Mouse (Mus musculus): ENCODE results near the gene Nek9. TPM values are rescaled to one million over a fixed set of nuclear protein-coding genes. Genes with fewer than 3 reads are reported as not detected.
A peak's percentile ranks its signal among the peaks of the same experiment; 100 is the strongest.
"Not testable (repeated sequence)": the region's sequence is repeated elsewhere in the genome, so short reads cannot be mapped to it uniquely, and the experiment has no call there.

Nek9 gene
- polyA plus RNA-seq, 2 experiments from 2014 or later = 11.2 to 13.9 TPM

DNA sequence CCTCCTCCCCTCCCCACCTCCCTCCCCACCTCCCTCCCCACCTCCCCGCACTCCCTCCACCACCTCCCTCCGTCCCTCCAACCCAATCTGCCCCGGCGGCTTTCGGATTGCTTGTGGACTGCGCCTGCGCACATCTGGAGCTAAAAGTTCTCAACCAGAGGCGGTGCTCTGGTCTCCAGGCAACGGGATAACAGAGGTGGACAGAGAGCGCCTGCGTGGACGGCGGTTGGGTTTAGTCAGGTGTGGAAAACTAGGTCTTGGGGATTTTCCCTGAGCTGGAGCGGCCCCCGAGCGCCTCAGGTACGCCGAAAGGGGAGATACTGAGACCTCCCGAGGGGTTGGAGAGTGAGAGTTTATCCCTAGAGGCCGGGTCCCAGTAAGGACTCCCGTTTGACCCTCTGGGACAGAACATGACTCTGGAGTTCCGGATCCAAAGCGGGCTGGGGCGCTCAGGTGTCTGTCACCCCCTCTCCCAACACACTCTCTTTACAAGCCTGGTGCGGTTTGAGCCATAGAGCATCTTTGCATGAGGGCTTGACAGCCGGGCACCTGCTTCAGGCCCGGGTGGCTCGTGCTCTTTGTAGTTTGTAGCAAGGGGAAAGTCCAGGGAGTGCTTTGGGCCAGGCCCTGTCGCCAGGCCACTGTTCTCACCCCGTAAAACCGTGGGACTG, 50.5 kb downstream of the Nek9 start, which contains the start of gene Zc2hc1c:
TSS of gene Zc2hc1c (plus strand) at position 106 of the 671 bp plus-strand sequence.
- ATAC-seq = peak; percentile 93

DNA sequence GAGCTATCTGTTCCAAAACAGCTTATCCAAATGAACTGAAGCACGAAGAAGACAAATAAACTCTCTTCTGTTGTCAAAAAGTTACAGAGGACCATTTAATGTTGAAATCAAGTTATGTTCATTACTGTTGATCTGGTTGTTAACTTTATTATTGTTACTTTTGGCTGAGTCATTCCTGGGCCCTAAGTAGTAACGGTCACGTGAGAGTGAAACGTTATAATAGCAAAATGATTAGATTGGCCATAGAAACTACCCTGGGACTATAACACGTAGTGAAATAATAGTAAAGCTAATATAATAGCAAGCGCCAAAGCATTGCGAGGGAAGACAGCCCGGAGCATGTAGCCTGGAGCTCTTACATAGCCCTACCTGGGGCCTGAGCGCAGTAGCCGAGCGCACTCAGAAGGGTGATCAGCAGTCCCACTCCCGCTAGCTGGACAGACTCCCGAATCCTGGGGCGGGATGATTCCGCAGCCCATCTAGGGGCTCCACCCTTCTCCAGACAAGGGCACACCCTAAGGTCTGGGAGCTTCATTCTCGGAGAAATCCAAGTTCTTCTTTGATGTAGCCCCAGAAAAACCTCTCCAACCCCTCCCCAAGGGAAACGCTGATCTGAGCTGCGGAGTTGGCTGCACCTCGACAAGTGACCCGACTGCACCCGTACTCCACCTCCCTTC, 51.2 kb downstream of the Nek9 start, which contains the start of gene Acyp1:
TSS of gene Acyp1 (minus strand) at position 630 of the 677 bp plus-strand sequence.
- ATAC-seq = no peak

- peak; percentile 34 for ATAC-seq
These were observed 52.2 kb downstream of the Nek9 start for GRCm38 (mm10) chr12:85286941-85287340.

DNA sequence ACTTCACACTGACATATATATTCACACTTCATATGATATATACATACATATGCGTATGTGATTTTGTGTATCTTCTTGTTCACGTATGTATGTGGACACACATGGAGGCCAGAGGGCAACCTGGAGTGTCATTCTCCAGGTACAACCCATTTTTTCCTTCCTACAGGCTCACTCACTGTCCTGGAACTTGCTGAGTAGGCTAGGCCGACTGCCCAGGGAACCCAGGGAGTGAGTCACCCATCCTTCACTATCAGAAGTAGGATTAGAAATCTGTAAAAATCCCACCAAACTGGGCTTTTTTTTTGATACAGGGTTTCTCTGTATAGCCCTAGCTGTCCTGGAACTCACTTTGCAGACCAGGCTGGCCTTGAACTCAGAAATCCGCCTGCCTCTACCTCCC, 54.2 kb downstream of the Nek9 start:
- no peak for ATAC-seq

DNA sequence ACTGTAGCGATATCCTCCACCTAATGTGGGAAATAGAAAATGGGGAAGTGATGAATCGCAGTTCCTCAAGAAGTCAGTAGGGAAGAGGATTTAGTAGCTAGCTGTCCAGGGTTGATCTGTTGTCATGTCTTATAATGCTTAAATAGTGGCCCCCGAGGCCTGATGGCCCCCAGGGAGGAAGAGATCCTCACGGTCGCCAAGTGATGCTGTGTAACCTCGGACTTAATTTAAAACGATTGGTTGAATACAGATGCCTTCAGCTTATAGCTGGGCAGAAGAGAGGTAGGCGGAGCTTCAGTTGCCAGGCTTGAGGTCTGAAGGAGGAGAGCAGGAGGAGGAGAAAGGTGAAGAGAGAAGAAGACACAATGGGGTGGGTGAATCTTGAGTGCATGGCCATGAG, 54.8 kb downstream of the Nek9 start:
- ATAC-seq = no peak

- ATAC-seq = not testable (repeated sequence)
These were observed 57.4 kb downstream of the Nek9 start for GRCm38 (mm10) chr12:85281756-85282155.

GRCm38 (mm10) chr12:85280845-85281651, 58.1 kb downstream of the Nek9 start:
- no peak for ATAC-seq

- ATAC-seq = peak; percentile 97
These were observed 58.9 kb downstream of the Nek9 start for GRCm38 (mm10) chr12:85280105-85280844.

DNA sequence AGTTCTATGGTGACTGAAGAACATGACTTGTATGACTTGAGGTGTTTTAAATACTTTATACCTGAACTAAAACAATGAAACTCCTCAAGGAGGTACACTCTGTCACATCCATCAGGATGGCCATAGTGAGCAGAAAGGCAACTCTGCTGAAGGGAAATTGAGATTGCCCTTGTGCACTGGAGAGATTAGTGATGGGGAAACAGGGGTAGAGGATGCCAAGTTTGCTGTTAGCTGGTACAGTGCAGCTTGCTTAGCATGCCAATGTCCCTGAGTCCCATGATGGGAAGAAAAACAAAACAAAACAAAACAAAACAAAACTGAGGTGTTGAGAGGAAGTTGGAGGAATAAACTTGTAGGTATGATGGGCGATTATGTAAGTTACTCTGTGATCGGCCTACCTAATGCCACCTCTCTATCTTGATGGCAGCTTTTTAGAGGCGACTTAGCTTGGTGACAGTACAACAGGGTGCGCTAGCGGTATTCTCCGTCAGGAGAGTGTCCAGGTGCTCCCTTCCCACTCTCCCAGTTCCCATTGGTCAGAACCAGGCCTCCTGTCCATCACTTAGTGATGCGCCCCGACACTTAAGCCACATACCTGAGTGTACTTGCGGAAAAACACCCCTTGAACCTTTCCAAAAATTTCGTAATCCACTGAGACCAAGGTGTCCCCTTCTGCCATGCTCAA, 59.6 kb downstream of the Nek9 start:
- no peak for ATAC-seq

- ATAC-seq = no peak
These were observed 60.2 kb downstream of the Nek9 start for GRCm38 (mm10) chr12:85278919-85279318.

- ATAC-seq = no peak
These were observed 62.9 kb downstream of the Nek9 start for GRCm38 (mm10) chr12:85276273-85276672.

DNA sequence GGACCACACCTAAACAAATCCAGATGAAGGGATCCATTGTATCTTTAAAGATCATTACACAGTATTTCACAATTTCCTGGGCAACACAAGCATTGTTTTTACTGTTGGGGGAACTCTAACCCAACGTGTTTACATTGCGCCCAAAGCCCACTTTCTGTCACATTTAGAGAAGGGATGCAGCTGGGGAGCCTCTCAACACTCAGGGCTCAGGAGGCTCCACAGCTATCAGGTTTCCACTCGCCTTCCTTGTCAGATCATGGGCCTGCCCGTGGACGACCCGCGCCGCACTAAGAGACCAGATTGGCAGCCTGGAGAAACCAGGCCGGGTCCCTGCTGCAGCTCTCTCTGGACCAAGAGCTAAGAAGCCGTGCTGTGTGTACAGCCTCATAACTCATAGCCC, 65.7 kb downstream of the Nek9 start:
- no peak for ATAC-seq

DNA sequence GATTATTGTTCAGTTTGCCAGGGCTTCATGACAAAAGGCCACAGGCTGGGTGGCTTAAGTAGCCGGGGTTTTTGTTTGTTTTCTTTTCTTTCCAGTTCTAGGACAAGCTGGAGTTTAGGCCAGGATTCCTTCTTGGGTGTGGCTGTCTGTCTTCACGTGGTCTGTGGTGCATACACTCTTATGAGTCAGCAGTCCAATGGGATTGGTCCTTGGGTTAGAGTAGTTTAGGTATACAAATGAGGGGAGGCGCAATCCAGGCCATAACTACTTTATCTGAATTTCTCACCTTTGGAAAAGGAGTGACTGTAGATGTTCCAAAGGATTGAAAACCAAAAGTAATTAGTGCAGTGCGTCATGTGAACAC, 67.3 kb downstream of the Nek9 start:
- no peak for ATAC-seq

DNA sequence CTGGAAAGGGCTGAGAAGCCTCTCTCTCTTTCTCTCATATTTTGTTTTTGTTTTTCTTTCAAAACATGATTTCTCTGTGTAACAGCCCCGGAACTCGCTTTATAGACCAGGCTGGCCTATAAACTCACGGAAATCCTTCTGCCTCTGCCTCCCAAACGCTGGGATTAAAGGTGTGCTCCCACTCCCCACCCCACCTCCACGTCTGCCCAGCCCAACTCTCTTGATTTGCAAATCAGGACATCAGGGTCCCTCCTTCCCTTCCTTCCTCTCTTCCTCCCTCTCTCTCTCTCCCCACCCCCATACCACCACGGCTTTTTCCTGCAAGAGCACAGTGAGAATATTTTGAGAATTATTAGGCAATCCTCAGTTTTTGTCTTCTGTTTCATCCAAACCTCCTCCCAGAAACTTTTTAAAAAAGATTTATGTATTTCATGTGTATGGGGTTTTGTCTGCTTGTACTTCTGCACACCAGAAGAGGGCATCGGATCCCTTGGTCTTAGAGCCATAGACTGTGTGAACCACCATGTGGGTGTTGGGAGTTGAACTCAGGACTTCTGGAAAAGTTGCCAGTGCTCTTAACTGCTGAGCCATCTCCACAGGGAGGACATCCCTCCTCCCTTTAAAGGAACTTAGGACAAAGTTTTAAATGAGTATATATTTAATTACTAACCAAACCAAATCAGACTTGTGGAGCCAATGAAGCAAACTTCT, 67.9 kb downstream of the Nek9 start:
- ATAC-seq = no peak

GRCm38 (mm10) chr12:85270319-85270718, 68.8 kb downstream of the Nek9 start, which contains the start of gene Mlh3:
Gene Mlh3, minus strand, starts transcription at chr12:85270599.
- ATAC-seq = peak; percentile 92

DNA sequence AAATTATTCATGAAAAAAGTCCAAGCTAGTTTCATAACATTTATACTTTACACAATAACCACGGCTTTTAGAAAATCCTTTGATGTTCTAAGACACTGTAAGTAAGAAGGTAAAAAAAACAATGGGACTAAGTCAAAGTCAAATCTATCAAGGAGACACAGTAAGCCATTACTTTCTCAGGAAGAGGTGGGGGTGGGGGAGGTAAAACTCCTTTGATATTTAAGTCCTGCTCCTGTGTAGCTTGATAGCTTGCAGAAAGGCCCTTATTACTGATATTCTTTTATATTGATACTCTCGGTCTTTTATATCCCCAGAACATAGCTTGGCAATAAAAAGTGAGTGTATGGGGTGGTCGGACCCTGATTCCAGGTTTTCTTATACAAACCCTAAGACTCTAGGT, 69.3 kb downstream of the Nek9 start:
- no peak for ATAC-seq

DNA sequence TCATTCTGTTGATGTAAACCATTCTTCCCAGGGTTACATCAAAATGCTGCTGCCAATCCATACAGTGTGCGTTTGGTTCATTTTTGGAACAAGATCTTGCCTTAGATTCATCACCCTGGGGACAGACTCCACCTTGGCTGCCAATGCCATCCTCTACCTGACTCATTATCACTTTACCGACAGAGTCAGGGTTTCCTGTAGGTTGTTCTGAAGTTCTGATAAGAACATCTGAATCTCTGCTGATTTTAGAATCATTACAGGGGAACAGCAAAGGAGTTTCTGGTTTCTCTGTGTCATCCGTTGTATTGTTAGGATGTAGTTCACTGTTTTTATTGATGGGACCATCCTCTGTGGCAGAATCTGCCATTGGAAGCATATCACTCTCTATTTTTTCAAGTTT, 72.9 kb downstream of the Nek9 start:
- no peak for ATAC-seq

DNA sequence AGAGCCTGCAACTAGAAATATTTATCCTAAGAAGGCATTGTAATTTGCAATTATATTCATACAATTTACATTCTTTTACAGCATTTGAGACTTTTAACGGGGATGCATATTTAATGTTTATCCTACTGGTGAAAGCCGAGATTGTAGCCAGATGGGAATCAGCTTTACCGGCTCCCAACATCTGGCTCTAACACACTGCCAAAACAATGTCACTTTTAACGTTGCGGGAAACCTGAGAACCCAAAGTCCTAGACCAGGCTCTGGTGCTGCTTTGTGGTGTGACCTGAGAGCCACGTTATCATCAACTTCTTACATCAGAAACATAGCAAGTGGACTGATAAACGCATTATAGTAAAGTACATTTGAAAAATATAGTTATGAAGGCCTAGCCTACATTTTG, 74.2 kb downstream of the Nek9 start:
- ATAC-seq = no peak

DNA sequence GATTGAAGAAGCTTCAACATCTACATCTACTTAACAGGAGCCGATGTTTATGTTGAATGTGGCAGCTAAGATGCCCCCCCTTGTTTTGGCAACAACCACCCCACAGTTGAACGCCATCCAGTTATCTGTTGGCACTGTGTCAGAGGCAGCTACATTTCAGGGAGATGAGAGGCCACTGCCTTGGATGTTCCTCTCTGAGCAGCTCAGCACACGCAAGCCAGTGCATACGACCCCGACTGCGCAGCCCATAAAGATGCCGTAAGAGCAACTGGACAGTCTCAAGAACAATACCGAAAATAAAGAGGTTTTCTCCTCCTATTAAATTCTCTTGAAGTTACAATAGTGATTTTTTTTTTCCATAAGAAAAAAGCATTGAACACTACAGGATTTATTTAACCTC, 74.6 kb downstream of the Nek9 start:
- no peak for ATAC-seq

DNA sequence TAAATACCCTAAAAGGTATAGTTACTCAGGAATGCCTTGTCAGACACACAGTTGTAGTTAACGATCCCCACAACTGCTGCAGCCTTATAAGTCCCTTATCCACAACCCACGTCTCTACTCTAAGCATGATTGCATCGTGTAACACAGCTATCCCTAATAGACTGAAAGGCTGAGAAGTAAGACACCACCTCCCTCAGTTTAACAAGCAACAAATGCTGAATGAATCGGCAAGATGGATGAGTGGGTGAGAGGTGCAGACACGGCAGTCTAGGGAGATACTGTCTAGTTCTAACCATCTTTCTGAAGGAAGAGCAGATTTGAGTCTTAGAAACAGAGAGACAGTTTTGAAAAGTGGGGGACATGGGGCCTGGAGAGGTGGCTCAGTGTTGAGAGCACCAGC, 76.0 kb downstream of the Nek9 start:
- ATAC-seq = no peak

DNA sequence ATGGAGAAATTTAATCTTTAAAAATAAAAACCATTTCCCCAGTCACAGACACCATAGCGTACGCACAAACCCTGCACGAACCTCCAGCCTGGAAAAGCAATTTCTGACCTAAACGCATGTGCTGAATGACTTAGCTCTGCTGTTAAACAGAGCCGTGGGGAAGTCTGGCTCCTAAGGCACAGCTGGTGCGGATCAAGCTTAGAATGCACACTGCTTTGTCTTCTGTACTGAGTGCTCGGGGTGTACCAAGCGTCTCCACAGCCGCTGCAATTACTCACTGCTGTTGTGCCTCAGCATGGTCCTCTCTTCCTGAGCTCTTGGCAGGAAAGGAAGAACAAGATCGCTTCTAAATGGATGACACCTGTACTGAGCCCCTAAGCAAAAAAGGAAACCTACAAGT, 76.7 kb downstream of the Nek9 start:
- ATAC-seq = no peak

Data from CD4-positive, CD25-positive, alpha-beta regulatory T cell, adult 4 months (primary cell).